Mouse (Mus musculus): Measurements from ENCODE around the gene Babam2. TPM values are rescaled to one million over a fixed set of nuclear protein-coding genes. Genes with fewer than 3 reads are reported as not detected.

Babam2 gene
- polyA plus RNA-seq, 1 experiment from 2014 or later: 57.4 TPM

DNA sequence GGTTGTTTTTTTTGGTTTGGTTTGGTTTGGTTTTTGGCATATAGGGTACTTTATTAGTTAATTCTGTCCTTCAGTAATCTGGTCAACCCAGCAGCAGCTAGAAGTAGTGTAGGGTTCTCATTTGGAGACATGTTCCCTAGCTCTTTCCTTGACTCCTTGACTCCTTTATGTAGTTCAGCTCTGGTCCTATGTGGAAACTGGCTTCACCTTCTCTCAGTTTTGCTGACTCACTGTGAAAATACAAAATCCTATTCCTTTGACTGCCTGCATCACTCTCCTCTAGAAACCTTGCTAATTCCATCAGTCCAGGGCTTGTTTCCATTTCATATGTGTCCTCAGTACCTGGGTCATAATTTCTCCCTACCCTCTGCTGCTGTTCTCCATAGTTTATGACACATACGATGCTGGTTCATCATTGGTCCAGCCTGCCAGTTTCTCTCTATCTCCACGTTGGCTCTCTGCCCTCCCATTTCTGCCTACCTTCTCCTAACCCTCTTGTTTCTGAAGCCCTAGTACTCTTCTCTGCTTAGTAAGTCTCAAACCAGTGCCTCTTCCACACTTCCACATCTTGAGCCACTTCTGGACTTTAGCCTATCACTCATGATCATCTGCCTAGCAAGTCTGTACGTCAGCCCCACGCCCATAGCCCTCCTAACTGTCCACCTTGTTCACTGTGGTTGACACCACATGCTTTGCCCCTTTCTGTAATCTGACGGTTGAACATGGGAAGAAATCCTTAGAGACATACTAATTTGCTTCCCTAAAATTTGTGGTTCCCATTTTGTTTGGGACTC lies 163.5 kb downstream of the Babam2 start:
- no peaks in the 10 kb centered on the region for H3K9me3 ChIP-seq (replicated peaks)
- WGBS: 90% methylated on average over 5 of the region's 5 CpGs
- DNase-seq (ENCODE audit: low spot score): no peak
- no peaks in the 10 kb centered on the region for H3K4me1 ChIP-seq
- no peaks in the 10 kb centered on the region for H3K27me3 ChIP-seq (ENCODE audit: low read depth, poor library complexity, severe bottlenecking)
- no peak overlapping the region for H3K27ac ChIP-seq (replicated peaks)
- H3K4me3 ChIP-seq: no peak overlapping the region
- no peaks in the 10 kb centered on the region for H3K36me3 ChIP-seq

DNA sequence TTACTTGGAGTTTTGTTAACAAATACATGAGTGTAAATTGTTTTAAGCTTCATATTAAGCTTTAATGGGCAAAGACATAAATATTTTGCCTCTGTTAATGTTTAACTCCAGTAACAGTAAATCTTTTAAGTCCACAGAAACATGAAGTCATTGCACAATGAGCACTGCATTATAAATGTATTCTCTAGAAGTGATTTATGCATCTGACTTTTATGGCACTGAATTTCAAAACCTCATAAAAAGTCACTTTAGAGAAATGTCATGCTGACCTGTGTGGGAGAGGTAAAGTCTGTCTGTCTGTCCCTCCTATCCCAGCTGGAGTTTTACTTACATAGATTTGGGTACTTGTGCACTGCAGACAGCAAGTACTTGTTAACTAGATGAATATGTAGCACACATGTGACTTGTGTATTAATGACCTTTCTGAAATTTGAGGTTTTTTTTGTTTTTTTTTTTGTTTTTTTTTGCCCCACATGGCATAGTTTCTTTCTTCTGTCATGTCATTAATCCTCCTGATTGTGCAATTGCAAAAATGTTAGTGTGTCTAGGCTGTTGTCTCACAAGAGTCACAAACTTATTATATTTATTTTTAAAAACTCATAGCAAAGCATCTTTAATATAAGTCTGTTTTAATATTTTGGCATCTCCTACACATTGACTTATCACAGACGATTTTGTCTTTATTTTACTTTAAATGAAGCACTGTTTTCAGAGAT lies 165.4 kb downstream of the Babam2 start:
- WGBS: 85% methylated on average over 1 of the region's 1 CpGs
- H3K36me3 ChIP-seq: no peaks in the 10 kb centered on the region
- no peak overlapping the region for H3K27ac ChIP-seq (replicated peaks)
- no peak for DNase-seq (ENCODE audit: low spot score)
- H3K4me1 ChIP-seq: no peaks in the 10 kb centered on the region
- H3K9me3 ChIP-seq (replicated peaks): no peaks in the 10 kb centered on the region
- no peak overlapping the region for H3K4me3 ChIP-seq
- H3K27me3 ChIP-seq (ENCODE audit: low read depth, poor library complexity, severe bottlenecking): no peaks in the 10 kb centered on the region

DNA sequence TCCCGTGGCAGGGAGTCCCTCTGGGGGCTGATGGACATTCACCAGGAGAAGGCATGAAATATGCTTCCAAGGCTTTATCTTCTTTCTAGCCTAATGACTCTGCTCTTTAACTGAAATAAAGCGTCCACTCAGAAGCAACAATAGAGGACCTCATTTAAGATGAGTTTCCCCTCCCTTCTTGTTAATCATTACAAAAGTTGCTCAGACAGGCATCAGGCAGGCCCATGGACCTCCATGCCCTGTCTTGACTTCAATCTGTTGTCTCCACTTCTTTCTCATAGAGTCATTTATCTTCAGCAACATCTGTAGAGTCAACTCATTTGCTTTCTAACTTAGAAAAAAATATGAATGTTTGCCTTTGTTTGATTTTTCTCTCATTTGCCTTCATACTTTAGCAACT lies 166.6 kb downstream of the Babam2 start:
- Histone ChIP-seq H3K27ac (replicated peaks) (no peak overlapping the region), H3K4me1 (no peaks in the 10 kb centered on the region), H3K9me3 (replicated peaks) (no peaks in the 10 kb centered on the region), H3K36me3 (no peaks in the 10 kb centered on the region), H3K27me3 (ENCODE audit: low read depth, poor library complexity, severe bottlenecking) (no peaks in the 10 kb centered on the region), H3K4me3 (no peak overlapping the region)
- WGBS: 79% methylated on average over 2 of the region's 2 CpGs
- no peak for DNase-seq (ENCODE audit: low spot score)

- no peaks in the 10 kb centered on the region for H3K36me3 ChIP-seq
- 89% methylated on average over 3 of the region's 3 CpGs for WGBS
- H3K27ac ChIP-seq (replicated peaks): no peak overlapping the region
- DNase-seq (ENCODE audit: low spot score): no peak
- no peak overlapping the region for H3K4me3 ChIP-seq
- H3K27me3 ChIP-seq (ENCODE audit: low read depth, poor library complexity, severe bottlenecking): no peaks in the 10 kb centered on the region
- H3K4me1 ChIP-seq: no peaks in the 10 kb centered on the region
- H3K9me3 ChIP-seq (replicated peaks): no peaks in the 10 kb centered on the region
These were observed 168.6 kb downstream of the Babam2 start for GRCm38 (mm10) chr5:31866071-31866470.

DNA sequence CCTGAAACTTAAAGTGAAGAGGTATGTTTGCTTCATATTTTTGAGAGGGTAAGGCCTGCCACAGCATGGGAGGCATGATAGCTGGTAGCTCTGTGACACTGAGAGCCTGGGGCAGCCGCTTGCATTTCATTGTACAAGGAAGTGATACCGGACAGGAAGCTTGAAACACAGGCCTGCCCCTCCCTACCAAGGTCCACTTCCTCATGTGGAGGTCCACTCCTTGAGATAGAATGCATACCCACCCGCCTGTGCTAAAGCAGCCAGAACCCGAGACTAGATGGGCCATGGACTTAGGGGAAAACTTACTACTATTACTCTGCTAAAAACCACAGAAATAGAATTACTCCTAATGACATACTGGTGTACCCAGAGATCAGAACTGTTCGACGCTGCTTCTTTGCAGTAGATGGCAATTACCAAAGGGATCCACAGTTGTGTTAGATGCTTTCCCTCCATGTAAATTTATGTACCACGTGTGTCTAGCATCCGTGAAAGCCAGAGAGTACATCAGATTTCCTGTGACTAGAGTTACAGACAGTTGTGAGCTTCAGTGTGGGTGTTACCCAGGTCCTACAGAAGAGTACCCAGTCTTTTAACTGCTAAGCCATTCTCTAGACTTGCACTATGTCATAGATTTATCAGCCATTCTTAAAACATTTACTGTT lies 173.5 kb downstream of the Babam2 start:
- no peak overlapping the region for H3K4me3 ChIP-seq
- no peak for DNase-seq (ENCODE audit: low spot score)
- H3K27ac ChIP-seq (replicated peaks): no peak overlapping the region
- no peaks in the 10 kb centered on the region for H3K4me1 ChIP-seq
- WGBS: 90% methylated on average over 8 of the region's 8 CpGs
- no peaks in the 10 kb centered on the region for H3K27me3 ChIP-seq (ENCODE audit: low read depth, poor library complexity, severe bottlenecking)
- no peaks in the 10 kb centered on the region for H3K36me3 ChIP-seq
- H3K9me3 ChIP-seq (replicated peaks): no peaks in the 10 kb centered on the region

GRCm38 (mm10) chr5:31873328-31873727 lies 175.8 kb downstream of the Babam2 start:
- Histone ChIP-seq H3K9me3 (replicated peaks) (no peaks in the 10 kb centered on the region), H3K27me3 (ENCODE audit: low read depth, poor library complexity, severe bottlenecking) (no peaks in the 10 kb centered on the region), H3K36me3 (no peaks in the 10 kb centered on the region), H3K4me1 (no peaks in the 10 kb centered on the region), H3K27ac (replicated peaks) (no peak overlapping the region), H3K4me3 (no peak overlapping the region)
- WGBS: 95% methylated on average over 2 of the region's 2 CpGs
- no peak for DNase-seq (ENCODE audit: low spot score)

GRCm38 (mm10) chr5:31874543-31874942 lies 177.1 kb downstream of the Babam2 start:
- no peaks in the 10 kb centered on the region for H3K4me1 ChIP-seq
- DNase-seq (ENCODE audit: low spot score): no peak
- no peaks in the 10 kb centered on the region for H3K36me3 ChIP-seq
- 89% methylated on average over 1 of the region's 1 CpGs for WGBS
- H3K9me3 ChIP-seq (replicated peaks): no peaks in the 10 kb centered on the region
- no peak overlapping the region for H3K4me3 ChIP-seq
- H3K27me3 ChIP-seq (ENCODE audit: low read depth, poor library complexity, severe bottlenecking): no peaks in the 10 kb centered on the region
- no peak overlapping the region for H3K27ac ChIP-seq (replicated peaks)

DNA sequence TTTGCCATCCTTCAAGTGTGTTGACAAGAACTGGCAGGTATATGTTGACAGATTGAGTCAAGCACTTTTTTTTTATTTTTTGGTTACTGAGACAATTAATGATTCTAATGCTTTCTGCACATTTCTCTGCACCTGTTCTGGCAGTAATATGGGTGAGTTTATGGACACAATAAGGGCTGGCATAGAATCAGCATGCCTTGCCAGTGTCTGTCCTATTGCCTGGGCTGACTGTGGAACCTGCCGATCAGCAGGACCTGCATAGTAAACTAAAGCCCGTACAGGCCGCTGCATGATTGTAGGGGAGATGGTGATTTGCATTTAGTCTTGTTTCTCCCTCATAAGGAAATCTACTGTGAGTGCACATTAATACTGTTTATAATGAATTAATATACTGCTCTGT lies 178.0 kb downstream of the Babam2 start:
- H3K27ac ChIP-seq (replicated peaks): no peak overlapping the region
- WGBS: 92% methylated on average over 3 of the region's 3 CpGs
- H3K27me3 ChIP-seq (ENCODE audit: low read depth, poor library complexity, severe bottlenecking): no peaks in the 10 kb centered on the region
- no peak overlapping the region for H3K4me3 ChIP-seq
- DNase-seq (ENCODE audit: low spot score): no peak
- H3K4me1 ChIP-seq: no peaks in the 10 kb centered on the region
- no peaks in the 10 kb centered on the region for H3K9me3 ChIP-seq (replicated peaks)
- H3K36me3 ChIP-seq: no peaks in the 10 kb centered on the region

DNA sequence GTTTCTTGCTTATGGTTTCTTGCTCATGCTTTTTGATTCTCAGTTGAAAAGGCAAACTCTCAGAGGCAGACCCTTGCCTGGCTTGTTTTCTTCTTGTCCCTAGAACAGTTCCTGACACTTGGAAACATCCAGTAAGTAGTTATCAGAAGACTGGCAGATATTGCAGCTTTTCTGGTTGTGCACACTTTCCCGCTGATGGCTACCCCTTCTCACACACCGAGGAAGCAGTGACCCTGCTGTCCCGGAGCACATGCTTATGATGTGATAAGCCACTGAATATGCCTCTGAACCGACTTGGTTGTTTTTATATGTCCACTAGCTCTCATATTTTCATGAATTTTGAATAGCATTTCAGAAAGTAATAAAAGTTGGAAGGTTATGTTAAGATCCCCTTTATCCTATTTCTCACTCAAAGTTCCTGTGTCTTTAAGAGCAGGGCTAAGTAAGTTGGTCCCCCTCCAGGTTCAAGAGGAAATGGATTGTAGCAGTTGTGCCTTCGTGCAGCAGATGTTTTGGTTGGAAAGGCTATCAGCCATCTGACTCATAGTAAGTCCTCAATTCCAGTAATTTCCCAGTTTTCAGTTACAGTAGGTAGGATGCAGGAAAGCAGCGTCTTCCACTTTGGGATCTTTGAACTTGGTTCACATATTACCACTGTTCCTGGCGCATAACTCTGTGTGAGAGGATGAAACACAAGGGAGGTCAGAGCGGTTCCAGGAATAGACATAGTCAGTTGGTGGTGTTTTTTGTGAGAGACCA lies 178.9 kb downstream of the Babam2 start:
- no peaks in the 10 kb centered on the region for H3K27me3 ChIP-seq (ENCODE audit: low read depth, poor library complexity, severe bottlenecking)
- H3K36me3 ChIP-seq: no peaks in the 10 kb centered on the region
- no peak for DNase-seq (ENCODE audit: low spot score)
- H3K9me3 ChIP-seq (replicated peaks): no peaks in the 10 kb centered on the region
- no peak overlapping the region for H3K27ac ChIP-seq (replicated peaks)
- no peak overlapping the region for H3K4me3 ChIP-seq
- H3K4me1 ChIP-seq: no peaks in the 10 kb centered on the region
- WGBS: 89% methylated on average over 8 of the region's 8 CpGs

- Histone ChIP-seq H3K36me3 (no peaks in the 10 kb centered on the region), H3K4me1 (no peaks in the 10 kb centered on the region), H3K27me3 (ENCODE audit: low read depth, poor library complexity, severe bottlenecking) (no peaks in the 10 kb centered on the region), H3K4me3 (no peak overlapping the region), H3K27ac (replicated peaks) (no peak overlapping the region), H3K9me3 (replicated peaks) (no peaks in the 10 kb centered on the region)
- DNase-seq (ENCODE audit: low spot score): no peak
- WGBS: 86% methylated on average over 2 of the region's 2 CpGs
These were observed 183.0 kb downstream of the Babam2 start for GRCm38 (mm10) chr5:31880457-31880856.

GRCm38 (mm10) chr5:31882297-31882696 lies 184.8 kb downstream of the Babam2 start:
- 85% methylated on average over 3 of the region's 3 CpGs for WGBS
- Histone ChIP-seq H3K4me1 (no peaks in the 10 kb centered on the region), H3K4me3 (no peak overlapping the region), H3K9me3 (replicated peaks) (no peaks in the 10 kb centered on the region), H3K27ac (replicated peaks) (no peak overlapping the region), H3K27me3 (ENCODE audit: low read depth, poor library complexity, severe bottlenecking) (no peaks in the 10 kb centered on the region), H3K36me3 (no peaks in the 10 kb centered on the region)
- DNase-seq (ENCODE audit: low spot score): no peak

DNA sequence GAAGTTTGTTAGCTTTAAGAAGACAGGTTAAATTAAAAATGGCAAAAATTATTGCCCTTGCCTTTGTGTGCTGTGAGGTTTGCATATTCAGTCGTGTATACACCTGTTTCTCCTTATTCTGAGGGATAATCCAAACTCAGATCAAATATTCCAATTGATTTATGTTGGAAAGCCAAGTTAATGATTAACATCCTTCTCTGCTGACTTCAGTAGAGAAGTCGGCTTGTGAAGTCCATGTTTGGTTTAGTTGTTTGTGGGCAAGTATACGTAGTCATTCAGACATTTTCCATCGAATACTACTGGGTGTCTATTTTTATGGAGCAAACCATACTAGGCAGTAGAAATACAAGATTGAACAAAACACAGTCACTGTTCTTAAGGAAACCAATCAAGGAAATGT lies 187.5 kb downstream of the Babam2 start:
- WGBS: 90% methylated on average over 4 of the region's 4 CpGs
- no peak for DNase-seq (ENCODE audit: low spot score)
- H3K9me3 ChIP-seq (replicated peaks): no peaks in the 10 kb centered on the region
- H3K27ac ChIP-seq (replicated peaks): no peak overlapping the region
- H3K36me3 ChIP-seq: no peaks in the 10 kb centered on the region
- no peak overlapping the region for H3K4me3 ChIP-seq
- no peaks in the 10 kb centered on the region for H3K27me3 ChIP-seq (ENCODE audit: low read depth, poor library complexity, severe bottlenecking)
- no peaks in the 10 kb centered on the region for H3K4me1 ChIP-seq

Measured in midbrain, embryonic 10.5 days (tissue).